Mouse (Mus musculus): Measurements from ENCODE around the gene Inpp5k.

Inpp5k gene

GRCm38 (mm10) chr11:75620136-75620780, 10.5 kb upstream of the Inpp5k start:
- peak; percentile 50 for DNase-seq

GRCm38 (mm10) chr11:75621426-75621825, 9.4 kb upstream of the Inpp5k start:
- DNase-seq = no peak

GRCm38 (mm10) chr11:75622588-75623329, 8.0 kb upstream of the Inpp5k start:
- DNase-seq = no peak

GRCm38 (mm10) chr11:75624102-75624554, 6.7 kb upstream of the Inpp5k start:
- DNase-seq = no peak

- DNase-seq = peak; percentile 71
These were observed 5.0 kb upstream of the Inpp5k start for GRCm38 (mm10) chr11:75625820-75626219.

GRCm38 (mm10) chr11:75630098-75630497, 690 bp upstream of the Inpp5k start:
- no peak for DNase-seq

- DNase-seq = no peak
These were observed 905 bp downstream of the Inpp5k start for GRCm38 (mm10) chr11:75631561-75632225.

- DNase-seq = no peak
These were observed 2.1 kb downstream of the Inpp5k start for GRCm38 (mm10) chr11:75632921-75633320.

- DNase-seq = no peak
These were observed 4.0 kb downstream of the Inpp5k start for GRCm38 (mm10) chr11:75634801-75635200.

- DNase-seq = no peak
These were observed 4.5 kb downstream of the Inpp5k start for GRCm38 (mm10) chr11:75635315-75635714.

- no peak for DNase-seq
These were observed 12.5 kb downstream of the Inpp5k start for GRCm38 (mm10) chr11:75643323-75643722.

GRCm38 (mm10) chr11:75644684-75645083, 13.9 kb downstream of the Inpp5k start:
- no peak for DNase-seq

- DNase-seq = peak; percentile 73
These were observed 17.0 kb downstream of the Inpp5k start for GRCm38 (mm10) chr11:75647681-75648211.

GRCm38 (mm10) chr11:75649155-75649561, 18.4 kb downstream of the Inpp5k start:
- no peak for DNase-seq

- no peak for DNase-seq
These were observed 19.5 kb downstream of the Inpp5k start, which contains the start of gene Myo1c for GRCm38 (mm10) chr11:75650311-75650710. Gene Myo1c, plus strand, starts transcription at chr11:75650504.

GRCm38 (mm10) chr11:75650958-75651425, 20.2 kb downstream of the Inpp5k start:
- no peak for DNase-seq

- peak; percentile 81 for DNase-seq
These were observed 20.8 kb downstream of the Inpp5k start for GRCm38 (mm10) chr11:75651426-75652221.

- DNase-seq = no peak
These were observed 21.6 kb downstream of the Inpp5k start for GRCm38 (mm10) chr11:75652222-75652941.

- DNase-seq = no peak
These were observed 22.3 kb downstream of the Inpp5k start for GRCm38 (mm10) chr11:75652942-75653684.

- DNase-seq = peak; percentile 75
These were observed 23.1 kb downstream of the Inpp5k start for GRCm38 (mm10) chr11:75653781-75654470.

Data from layer of hippocampus, adult 9-11 months (tissue).